Mouse (Mus musculus) bone marrow, adult 2 months (tissue): ENCODE results near the gene Trpm6.

Source experiments
- CTCF ChIP-seq: fragments of 200-500 bp; IDR thresholded peaks from 2 replicates; pipeline ENCODE4 v1.5.1; 2011; ENCODE audit warnings: low read length, control low read depth; ENCODE audit not compliant: control insufficient read depth, insufficient read depth
- POLR2A ChIP-seq: fragments of 200-500 bp; IDR thresholded peaks from 2 replicates; pipeline ENCODE4 v1.6.1; 2011; ENCODE audit warnings: low read depth, mild to moderate bottlenecking, control low read depth, low read length, borderline replicate concordance; ENCODE audit not compliant: control insufficient read depth

- TF ChIP-seq CTCF, result no peak
- no peak for TF ChIP-seq POLR2A
Measured at GRCm38 (mm10) chr19:18712153-18712865, 37.5 kb upstream of the Trpm6 start.
